Mouse (Mus musculus): Measurements from ENCODE around the gene Hps6.

GRCm38 (mm10) chr19:46036477-46037242 lies 33.4 kb downstream of the Hps6 start:
- TF ChIP-seq CTCF (IDR thresholded peaks at IDR 0.05), result peak; percentile 55
- TF ChIP-seq EP300 (IDR thresholded peaks at IDR 0.05), result no peak

Measured in lung, postnatal 0 days (tissue).